Mouse (Mus musculus): ENCODE data around the gene 2310007B03Rik. TPM values are rescaled to one million over a fixed set of nuclear protein-coding genes. Genes with fewer than 3 reads are reported as not detected.

Gene 2310007B03Rik
- polyA plus RNA-seq, 1 experiment from 2014 or later = 0.29 TPM

- Histone ChIP-seq H3K4me1 (peaks cover 15% of the 10 kb centered on the region), H3K4me2 (replicated peaks) (peak overlapping the region; percentile 87), H3K36me3 (no peaks in the 10 kb centered on the region), H3K9ac (no peak overlapping the region), H3K27me3 (replicated peaks) (peaks cover 5% of the 10 kb centered on the region; the same call in 1 of the 2 replicates), H3K9me3 (no peaks in the 10 kb centered on the region), H3K27ac (no peak overlapping the region), H3K4me3 (no peak overlapping the region)
- peak; percentile 15; the same call in 1 of the 2 replicates for ATAC-seq (ENCODE audit: low FRiP score, low read depth)
- 19% methylated on average over 6 of the region's 6 CpGs for WGBS
These were observed 15.1 kb upstream of the 2310007B03Rik start for GRCm38 (mm10) chr1:93175849-93176248.

- H3K4me3 ChIP-seq = no peak overlapping the region
- H3K27me3 ChIP-seq (replicated peaks) = peaks cover 5% of the 10 kb centered on the region; the same call in 1 of the 2 replicates
- no peaks in the 10 kb centered on the region for H3K9me3 ChIP-seq
- H3K4me1 ChIP-seq = peaks cover 15% of the 10 kb centered on the region
- ATAC-seq (ENCODE audit: low FRiP score, low read depth) = peak; percentile 61; the same call in 1 of the 2 replicates
- H3K36me3 ChIP-seq = no peaks in the 10 kb centered on the region
- under 1% methylated on average over 4 of the region's 4 CpGs for WGBS
- H3K27ac ChIP-seq = no peak overlapping the region
- no peak overlapping the region for H3K9ac ChIP-seq
- no peak overlapping the region for H3K4me2 ChIP-seq (replicated peaks)
These were observed 13.7 kb upstream of the 2310007B03Rik start for GRCm38 (mm10) chr1:93174399-93174798.

GRCm38 (mm10) chr1:93173665-93174064 is 12.9 kb upstream of the 2310007B03Rik start:
- Histone ChIP-seq H3K27ac (no peak overlapping the region), H3K4me2 (replicated peaks) (no peak overlapping the region), H3K27me3 (replicated peaks) (peaks cover 5% of the 10 kb centered on the region; the same call in 1 of the 2 replicates), H3K36me3 (no peaks in the 10 kb centered on the region), H3K9ac (no peak overlapping the region), H3K9me3 (no peaks in the 10 kb centered on the region), H3K4me3 (no peak overlapping the region), H3K4me1 (peaks cover 15% of the 10 kb centered on the region)
- no peak for ATAC-seq (ENCODE audit: low FRiP score, low read depth)
- 70% methylated on average over 4 of the region's 4 CpGs for WGBS

GRCm38 (mm10) chr1:93168295-93168775 is 7.6 kb upstream of the 2310007B03Rik start, which contains the start of gene Crocc2:
TSS of gene Crocc2 (plus strand) at chr1:93168725.
- Histone ChIP-seq H3K36me3 (no peaks in the 10 kb centered on the region), H3K4me3 (no peak within 1 kb of the TSS), H3K27ac (no peak within 1 kb of the TSS), H3K9ac (no peak within 1 kb of the TSS), H3K4me1 (no peaks in the 10 kb centered on the region), H3K27me3 (replicated peaks) (no peaks in the 10 kb centered on the region), H3K9me3 (no peaks in the 10 kb centered on the region), H3K4me2 (replicated peaks) (no peak within 1 kb of the TSS)
- WGBS = 50% methylated on average over 10 of the region's 10 CpGs
- no peak for ATAC-seq (ENCODE audit: low FRiP score, low read depth)

- H3K27me3 ChIP-seq (replicated peaks) = no peaks in the 10 kb centered on the region
- H3K9me3 ChIP-seq = no peaks in the 10 kb centered on the region
- 87% methylated on average over 11 of the region's 11 CpGs for WGBS
- no peak for ATAC-seq (ENCODE audit: low FRiP score, low read depth)
- no peak overlapping the region for H3K4me3 ChIP-seq
- H3K36me3 ChIP-seq = no peaks in the 10 kb centered on the region
- H3K4me2 ChIP-seq (replicated peaks) = no peak overlapping the region
- no peak overlapping the region for H3K9ac ChIP-seq
- H3K4me1 ChIP-seq = no peaks in the 10 kb centered on the region
- H3K27ac ChIP-seq = no peak overlapping the region
These were observed 5.8 kb upstream of the 2310007B03Rik start for GRCm38 (mm10) chr1:93166346-93167079.

- no peak overlapping the region for H3K4me2 ChIP-seq (replicated peaks)
- H3K27ac ChIP-seq = no peak overlapping the region
- H3K36me3 ChIP-seq = no peaks in the 10 kb centered on the region
- no peak overlapping the region for H3K4me3 ChIP-seq
- no peak overlapping the region for H3K9ac ChIP-seq
- WGBS = 84% methylated on average over 9 of the region's 9 CpGs
- no peaks in the 10 kb centered on the region for H3K9me3 ChIP-seq
- H3K27me3 ChIP-seq (replicated peaks) = no peaks in the 10 kb centered on the region
- H3K4me1 ChIP-seq = no peaks in the 10 kb centered on the region
- ATAC-seq (ENCODE audit: low FRiP score, low read depth) = no peak
These were observed 4.7 kb upstream of the 2310007B03Rik start for GRCm38 (mm10) chr1:93165447-93165846.

- no peak overlapping the region for H3K4me3 ChIP-seq
- no peaks in the 10 kb centered on the region for H3K27me3 ChIP-seq (replicated peaks)
- no peaks in the 10 kb centered on the region for H3K4me1 ChIP-seq
- H3K36me3 ChIP-seq = no peaks in the 10 kb centered on the region
- H3K9me3 ChIP-seq = no peaks in the 10 kb centered on the region
- H3K4me2 ChIP-seq (replicated peaks) = no peak overlapping the region
- WGBS = 82% methylated on average over 7 of the region's 7 CpGs
- no peak for ATAC-seq (ENCODE audit: low FRiP score, low read depth)
- H3K27ac ChIP-seq = no peak overlapping the region
- H3K9ac ChIP-seq = no peak overlapping the region
These were observed 1.8 kb upstream of the 2310007B03Rik start for GRCm38 (mm10) chr1:93162588-93162987.

- Histone ChIP-seq H3K27ac (no peak overlapping the region), H3K4me2 (replicated peaks) (no peak overlapping the region), H3K27me3 (replicated peaks) (no peaks in the 10 kb centered on the region), H3K9me3 (no peaks in the 10 kb centered on the region), H3K9ac (no peak overlapping the region), H3K4me1 (no peaks in the 10 kb centered on the region), H3K36me3 (no peaks in the 10 kb centered on the region), H3K4me3 (no peak overlapping the region)
- no peak for ATAC-seq (ENCODE audit: low FRiP score, low read depth)
- 83% methylated on average over 10 of the region's 10 CpGs for WGBS
These were observed 1.2 kb upstream of the 2310007B03Rik start for GRCm38 (mm10) chr1:93161921-93162320.

- no peak overlapping the region for H3K27ac ChIP-seq
- no peaks in the 10 kb centered on the region for H3K4me1 ChIP-seq
- 78% methylated on average over 8 of the region's 8 CpGs for WGBS
- H3K27me3 ChIP-seq (replicated peaks) = no peaks in the 10 kb centered on the region
- no peak overlapping the region for H3K4me3 ChIP-seq
- H3K36me3 ChIP-seq = no peaks in the 10 kb centered on the region
- no peaks in the 10 kb centered on the region for H3K9me3 ChIP-seq
- no peak overlapping the region for H3K4me2 ChIP-seq (replicated peaks)
- H3K9ac ChIP-seq = no peak overlapping the region
- no peak for ATAC-seq (ENCODE audit: low FRiP score, low read depth)
These were observed 602 bp upstream of the 2310007B03Rik start for GRCm38 (mm10) chr1:93161350-93161749.

- Histone ChIP-seq H3K27me3 (replicated peaks) (no peaks in the 10 kb centered on the region), H3K4me2 (replicated peaks) (no peak overlapping the region), H3K27ac (no peak overlapping the region), H3K9ac (no peak overlapping the region), H3K36me3 (no peaks in the 10 kb centered on the region), H3K4me1 (no peaks in the 10 kb centered on the region), H3K4me3 (no peak overlapping the region), H3K9me3 (no peaks in the 10 kb centered on the region)
- ATAC-seq (ENCODE audit: low FRiP score, low read depth) = no peak
- WGBS = 85% methylated on average over 21 of the region's 21 CpGs
These were observed 915 bp downstream of the 2310007B03Rik start for GRCm38 (mm10) chr1:93159566-93160500.

GRCm38 (mm10) chr1:93158916-93159315 is 1.8 kb downstream of the 2310007B03Rik start:
- Histone ChIP-seq H3K27me3 (replicated peaks) (no peaks in the 10 kb centered on the region), H3K4me2 (replicated peaks) (no peak overlapping the region), H3K9ac (no peak overlapping the region), H3K4me1 (no peaks in the 10 kb centered on the region), H3K27ac (no peak overlapping the region), H3K36me3 (no peaks in the 10 kb centered on the region), H3K9me3 (no peaks in the 10 kb centered on the region), H3K4me3 (no peak overlapping the region)
- 89% methylated on average over 8 of the region's 8 CpGs for WGBS
- ATAC-seq (ENCODE audit: low FRiP score, low read depth) = no peak

- H3K4me2 ChIP-seq (replicated peaks) = no peak overlapping the region
- no peaks in the 10 kb centered on the region for H3K27me3 ChIP-seq (replicated peaks)
- no peak overlapping the region for H3K4me3 ChIP-seq
- H3K4me1 ChIP-seq = no peaks in the 10 kb centered on the region
- WGBS = 80% methylated on average over 4 of the region's 4 CpGs
- H3K9me3 ChIP-seq = no peaks in the 10 kb centered on the region
- no peak overlapping the region for H3K9ac ChIP-seq
- no peak overlapping the region for H3K27ac ChIP-seq
- no peaks in the 10 kb centered on the region for H3K36me3 ChIP-seq
- no peak for ATAC-seq (ENCODE audit: low FRiP score, low read depth)
These were observed 3.2 kb downstream of the 2310007B03Rik start for GRCm38 (mm10) chr1:93157566-93157965.
